Mouse (Mus musculus) thymus, adult 2 months (tissue): ENCODE measurements around the gene Chtop. TPM values are rescaled to one million over a fixed set of nuclear protein-coding genes. Genes with fewer than 3 reads are reported as not detected.
A peak's percentile ranks its signal among the peaks of the same experiment; 100 is the strongest.

Source experiments
- DNase-seq: peaks from one replicate; pipeline ENCODE4 v3.0.0; 2021
- H3K27ac ChIP-seq: fragments of 200-500 bp; 2 replicates; pipeline ENCODE4 v1.5.1; 2012; ENCODE audit warnings: low read length, control low read depth; ENCODE audit not compliant: control insufficient read depth, insufficient read depth
- H3K27me3 ChIP-seq: fragments of 200-500 bp; 2 replicates; pipeline ENCODE4 v1.6.1; 2012; ENCODE audit warnings: mild to moderate bottlenecking, low read length, moderate library complexity, mixed read lengths; ENCODE audit not compliant: control insufficient read depth, insufficient read depth
- H3K36me3 ChIP-seq: fragments of 200-500 bp; 2 replicates; pipeline ENCODE4 v1.6.1; 2012; ENCODE audit warnings: mild to moderate bottlenecking, low read length, moderate library complexity; ENCODE audit not compliant: control insufficient read depth, insufficient read depth
- H3K4me1 ChIP-seq: fragments of 200-500 bp; replicated peaks from 2 replicates; pipeline ENCODE4 v1.6.1; 2012; ENCODE audit warnings: low read length; ENCODE audit not compliant: control insufficient read depth, insufficient read depth
- H3K4me3 ChIP-seq: fragments of 200-500 bp; 2 replicates; pipeline ENCODE4 v1.5.1; 2012; ENCODE audit warnings: mild to moderate bottlenecking, low read length, control low read depth, moderate library complexity; ENCODE audit not compliant: control insufficient read depth, insufficient read depth
- CTCF ChIP-seq: fragments of 200-500 bp; IDR thresholded peaks from 2 replicates; pipeline ENCODE4 v1.5.1; 2012; ENCODE audit warnings: mild to moderate bottlenecking, control low read depth, low read length, moderate library complexity, borderline replicate concordance; ENCODE audit not compliant: control insufficient read depth, poor library complexity, insufficient read depth; ENCODE audit errors: extremely low read depth
- POLR2A ChIP-seq: fragments of 200-500 bp; IDR thresholded peaks from 2 replicates; pipeline ENCODE4 v1.6.1; 2012; ENCODE audit warnings: mild to moderate bottlenecking, low read length, control low read depth, moderate library complexity; ENCODE audit not compliant: control insufficient read depth, poor library complexity, insufficient read depth; ENCODE audit errors: extremely low read depth
- WGBS: fragments of 180-500 bp; shearing (Covaris S2); methylation state at CpG from one replicate; pipeline ENCODE4 v1.1.7; 2018; 5-methylcytosine and 5-hydroxymethylcytosine counted together
- polyA plus RNA-seq: library from polyadenylated mRNA; depleted of rRNA; stranded (reverse); fragments of >200 nt; gene quantifications from 2 replicates; pipeline ENCODE4 v1.2.3, GENCODE M21; 2012

The Chtop gene
- polyA plus RNA-seq, 1 experiment, result 91.0 TPM

DNA sequence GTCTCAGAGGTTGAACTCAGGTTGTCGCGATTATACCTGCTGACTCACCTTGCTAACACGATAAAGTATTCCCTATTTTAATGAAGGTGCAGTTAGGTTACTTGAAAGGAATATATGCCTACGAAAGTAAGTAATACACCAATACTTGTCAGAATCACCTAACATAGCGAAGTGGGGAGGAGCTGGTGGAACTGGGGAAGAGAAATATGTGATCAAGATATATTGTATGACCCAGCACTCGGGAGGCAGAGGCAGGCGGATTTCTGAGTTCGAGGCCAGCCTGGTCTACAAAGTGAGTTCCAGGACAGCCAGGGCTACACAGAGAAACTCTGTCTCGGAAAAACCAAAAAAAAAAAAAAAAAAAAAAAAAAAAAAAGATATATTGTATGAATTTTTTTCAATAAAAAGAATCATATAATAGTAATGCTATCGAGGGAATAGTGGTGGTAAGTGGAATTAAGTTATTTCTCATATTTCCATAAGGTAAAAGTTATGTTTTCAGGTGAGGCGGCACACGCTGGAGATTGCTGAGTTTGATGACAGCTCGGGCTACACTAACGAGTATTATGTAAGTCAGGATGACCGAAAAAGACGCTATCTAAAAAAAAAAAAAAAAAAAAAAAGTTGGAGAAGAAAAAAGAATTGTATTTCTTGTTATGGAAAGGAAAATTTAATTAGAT is 34.0 kb downstream of the Chtop start:
- Histone ChIP-seq H3K4me3 (no peak overlapping the region), H3K27me3 (no peaks in the 10 kb centered on the region), H3K36me3 (peaks cover 2% of the 10 kb centered on the region), H3K27ac (no peak overlapping the region), H3K4me1 (peaks cover 3% of the 10 kb centered on the region)
- DNase-seq, result no peak
- WGBS, result 36% methylated on average over 16 of the region's 16 CpGs
- TF ChIP-seq POLR2A (no peak), CTCF (no peak)

DNA sequence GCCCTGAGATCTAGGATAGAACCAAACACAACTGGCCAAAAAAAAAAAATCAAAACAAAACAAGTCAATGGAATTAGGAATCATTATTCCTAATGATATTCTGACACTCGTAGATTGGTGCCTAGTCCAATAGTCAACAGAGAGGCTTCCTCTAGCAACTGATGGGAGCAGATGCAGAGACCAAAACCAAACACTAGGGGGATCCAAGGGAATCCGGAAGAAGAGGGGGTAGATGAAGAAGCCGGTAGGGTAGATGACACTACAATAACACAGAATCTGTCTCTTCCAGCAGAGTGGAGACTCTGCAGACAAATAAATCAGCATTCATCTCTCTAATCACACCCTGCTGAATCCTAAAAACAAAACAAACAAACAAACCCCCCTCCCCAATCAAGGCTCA is 37.1 kb downstream of the Chtop start:
- Histone ChIP-seq H3K4me1 (peaks cover 3% of the 10 kb centered on the region), H3K4me3 (no peak overlapping the region), H3K27me3 (no peaks in the 10 kb centered on the region), H3K27ac (no peak overlapping the region), H3K36me3 (no peaks in the 10 kb centered on the region)
- peak; percentile 80 for DNase-seq
- WGBS, result 6% methylated on average over 3 of the region's 3 CpGs
- TF ChIP-seq POLR2A, result no peak
- no peak for TF ChIP-seq CTCF

DNA sequence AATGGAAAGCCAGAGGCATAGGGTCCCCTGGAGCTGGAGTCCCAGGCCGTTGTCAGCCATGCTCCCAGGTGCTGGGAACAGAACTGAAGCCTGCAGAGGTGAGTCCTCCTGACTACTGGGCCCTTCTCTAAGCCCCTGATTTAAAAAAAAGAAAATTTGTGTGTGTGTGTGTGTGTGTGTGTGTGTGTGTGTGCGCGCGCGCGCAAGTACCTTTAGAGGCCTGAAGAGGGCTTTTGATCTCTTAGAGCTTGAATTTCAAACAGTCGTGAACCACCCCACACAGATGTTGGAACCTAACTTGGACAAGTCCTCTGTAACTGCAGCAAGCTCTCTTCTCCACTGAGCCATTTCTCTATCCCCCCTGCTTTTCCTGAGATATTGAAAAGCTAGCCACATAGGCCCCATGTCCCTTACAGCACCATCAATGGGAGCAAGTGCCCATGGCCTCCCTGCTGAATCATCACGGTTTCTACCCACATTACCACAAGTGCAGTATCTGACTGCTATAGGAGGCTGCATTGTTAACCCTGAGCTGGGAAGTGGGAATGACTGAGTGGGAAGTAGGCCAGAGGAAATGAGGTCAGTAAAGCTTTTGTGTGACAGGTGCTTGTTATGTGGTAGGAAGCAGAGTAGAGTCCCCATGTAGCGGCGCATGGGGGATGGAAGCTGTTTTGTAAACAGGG is 41.5 kb downstream of the Chtop start:
- Histone ChIP-seq H3K27me3 (peaks cover 16% of the 10 kb centered on the region; the same call in 1 of the 2 replicates), H3K36me3 (no peaks in the 10 kb centered on the region), H3K4me3 (no peak overlapping the region), H3K4me1 (peaks cover 9% of the 10 kb centered on the region; the same call in 1 of the 2 replicates), H3K27ac (no peak overlapping the region)
- 89% methylated on average over 10 of the region's 10 CpGs for WGBS
- no peak for DNase-seq
- TF ChIP-seq POLR2A, result no peak

DNA sequence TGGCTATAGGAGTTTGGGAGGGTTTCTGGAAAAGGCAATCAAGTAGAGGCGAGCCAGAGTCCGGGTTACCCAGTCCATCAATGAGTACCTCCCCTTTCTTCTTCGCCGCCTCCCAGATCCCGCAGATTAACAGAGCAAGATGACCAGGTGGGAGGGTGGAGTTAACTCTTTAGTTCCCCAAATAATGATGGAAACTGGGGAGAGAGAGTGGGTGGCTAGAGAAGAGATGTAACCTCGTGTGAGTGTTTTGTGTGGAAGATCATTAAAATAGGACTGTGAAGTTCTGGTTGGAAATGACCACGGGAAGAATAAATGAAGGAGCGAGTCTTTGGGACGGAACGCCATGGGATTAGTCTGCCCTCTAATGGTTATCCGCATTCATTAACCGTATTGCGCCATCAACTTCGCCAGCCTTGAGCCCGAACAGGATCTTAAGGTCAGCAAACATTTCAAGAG is 43.0 kb downstream of the Chtop start:
- Histone ChIP-seq H3K4me1 (peaks cover 9% of the 10 kb centered on the region; the same call in 1 of the 2 replicates), H3K4me3 (no peak overlapping the region), H3K36me3 (no peaks in the 10 kb centered on the region), H3K27me3 (peaks cover 16% of the 10 kb centered on the region; the same call in 1 of the 2 replicates), H3K27ac (no peak overlapping the region)
- peak; percentile 15 for DNase-seq
- no peak for TF ChIP-seq POLR2A
- no peak for TF ChIP-seq CTCF
- WGBS, result 4% methylated on average over 15 of the region's 15 CpGs

DNA sequence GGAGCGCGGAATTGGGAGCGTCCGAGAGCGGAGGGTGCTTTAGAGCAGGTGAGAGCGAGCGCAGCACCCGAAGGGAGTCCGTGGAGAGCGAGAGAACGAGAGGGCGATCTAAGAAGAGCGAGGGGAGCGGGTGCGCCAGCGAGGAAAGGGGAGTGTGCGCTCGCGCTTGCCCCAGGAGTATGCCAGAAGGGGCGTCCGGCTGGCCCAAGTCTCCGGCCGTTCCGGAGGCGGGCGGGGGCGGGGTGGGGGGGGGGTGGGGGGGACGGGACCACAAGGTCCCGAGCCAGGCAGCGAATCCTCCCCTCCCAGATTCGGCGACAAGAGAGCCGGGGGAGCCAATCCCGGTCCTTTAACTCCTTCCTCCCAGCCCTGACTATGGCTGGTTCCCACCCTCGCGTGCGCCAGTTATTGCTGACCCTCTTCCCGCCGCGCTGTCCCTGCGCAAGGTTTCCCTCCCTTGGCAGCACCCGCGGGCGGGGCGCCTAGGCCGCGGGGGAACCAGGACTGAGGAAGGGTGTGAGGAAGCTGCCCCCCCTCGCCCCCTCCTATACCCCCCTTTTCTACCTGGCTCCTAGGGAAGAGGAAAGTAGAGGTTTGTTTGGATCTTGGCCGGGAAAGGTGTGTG is 43.5 kb downstream of the Chtop start, which contains the start of gene Npr1:
TSS of gene Npr1 (minus strand) at position 181 of the 625 bp plus-strand sequence.
- H3K27me3 ChIP-seq, result peaks cover 16% of the 10 kb centered on the region; the same call in 1 of the 2 replicates
- H3K36me3 ChIP-seq, result no peaks in the 10 kb centered on the region
- H3K4me3 ChIP-seq, result peak within 1 kb of the TSS; percentile 42
- TF ChIP-seq CTCF (no peak), POLR2A (no peak)
- DNase-seq, result no peak
- peaks cover 9% of the 10 kb centered on the region; the same call in 1 of the 2 replicates for H3K4me1 ChIP-seq
- H3K27ac ChIP-seq, result no peak within 1 kb of the TSS
- 2% methylated on average over 45 of the region's 49 CpGs for WGBS

DNA sequence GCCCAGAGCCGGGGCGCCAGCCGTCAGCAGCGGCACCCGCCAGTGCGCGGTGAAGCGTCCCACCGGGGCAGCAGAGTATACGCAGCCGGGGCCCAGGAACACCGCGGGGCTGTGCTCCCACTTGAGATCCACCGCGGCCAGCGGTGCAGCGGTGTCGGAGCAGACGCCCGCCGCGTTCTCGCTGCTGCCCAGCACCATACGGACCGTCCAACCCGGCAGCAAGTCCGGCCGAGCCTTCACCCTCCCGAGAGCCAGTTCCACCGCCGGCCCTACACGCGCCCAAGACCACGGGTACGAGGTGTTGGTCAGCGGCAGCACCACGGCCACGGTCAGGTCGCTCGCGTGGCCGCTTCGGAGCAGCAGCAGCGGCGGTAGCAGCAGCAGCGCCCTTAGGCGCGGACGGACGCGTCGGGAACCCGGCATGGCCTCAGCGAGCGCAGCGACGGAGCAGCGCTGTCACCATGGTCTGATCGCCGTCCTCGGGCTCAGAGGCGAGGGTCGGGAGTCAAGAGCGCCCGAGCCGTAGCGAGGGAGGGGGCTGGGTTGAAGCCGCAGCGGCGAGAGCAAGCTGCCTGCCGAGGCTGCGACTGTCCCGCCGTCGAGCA is 44.1 kb downstream of the Chtop start:
- H3K27ac ChIP-seq, result no peak overlapping the region
- peak; percentile 17 for DNase-seq
- H3K4me3 ChIP-seq, result peak overlapping the region; percentile 42
- TF ChIP-seq POLR2A, result no peak
- no peak for TF ChIP-seq CTCF
- no peaks in the 10 kb centered on the region for H3K36me3 ChIP-seq
- WGBS, result 3% methylated on average over 75 of the region's 75 CpGs
- peaks cover 9% of the 10 kb centered on the region; the same call in 1 of the 2 replicates for H3K4me1 ChIP-seq
- peaks cover 16% of the 10 kb centered on the region; the same call in 1 of the 2 replicates for H3K27me3 ChIP-seq
